Mouse (Mus musculus): ENCODE results near the gene S1pr5. TPM values are rescaled to one million over a fixed set of nuclear protein-coding genes. Genes with fewer than 3 reads are reported as not detected.
"Not testable (repeated sequence)": the region's sequence is repeated elsewhere in the genome, so short reads cannot be mapped to it uniquely, and the experiment has no call there.

Gene S1pr5
- polyA plus RNA-seq, 1 experiment: 0.08 TPM

GRCm38 (mm10) chr9:21204156-21204527 is 44.1 kb downstream of the S1pr5 start:
- H3K27ac ChIP-seq (ENCODE audit: insufficient read depth, low read depth, low read length): no peak overlapping the region
- H3K4me1 ChIP-seq (ENCODE audit: control insufficient read depth, insufficient read depth, insufficient read length, low read length): peaks cover 6% of the 10 kb centered on the region; the same call in 1 of the 2 replicates
- no peaks in the 10 kb centered on the region for H3K27me3 ChIP-seq (ENCODE audit: control insufficient read depth, insufficient read depth, low read length)
- no peak overlapping the region for H3K4me3 ChIP-seq (ENCODE audit: low read depth, low read length)
- H3K36me3 ChIP-seq (ENCODE audit: control insufficient read depth, insufficient read depth, low read length): no peaks in the 10 kb centered on the region
- TF ChIP-seq POLR2A (IDR thresholded peaks at IDR 0.05; ENCODE audit: low read depth, low read length): no peak
- TF ChIP-seq CTCF (IDR thresholded peaks at IDR 0.05; ENCODE audit: extremely low read depth, insufficient read length, insufficient replicate concordance, low read depth, low read length): no peak
- WGBS: 55% methylated on average over 8 of the region's 8 CpGs

- H3K36me3 ChIP-seq (ENCODE audit: control insufficient read depth, insufficient read depth, low read length): no peaks in the 10 kb centered on the region
- TF ChIP-seq CTCF (IDR thresholded peaks at IDR 0.05; ENCODE audit: extremely low read depth, insufficient read length, insufficient replicate concordance, low read depth, low read length): no peak
- TF ChIP-seq POLR2A (IDR thresholded peaks at IDR 0.05; ENCODE audit: low read depth, low read length): no peak
- H3K27ac ChIP-seq (ENCODE audit: insufficient read depth, low read depth, low read length): no peak overlapping the region
- 86% methylated on average over 3 of the region's 3 CpGs for WGBS
- H3K27me3 ChIP-seq (ENCODE audit: control insufficient read depth, insufficient read depth, low read length): no peaks in the 10 kb centered on the region
- H3K4me1 ChIP-seq (ENCODE audit: control insufficient read depth, insufficient read depth, insufficient read length, low read length): no peaks in the 10 kb centered on the region; the same call in 1 of the 2 replicates
- no peak overlapping the region for H3K4me3 ChIP-seq (ENCODE audit: low read depth, low read length)
Observed at GRCm38 (mm10) chr9:21198960-21199359, 49.3 kb downstream of the S1pr5 start.

- H3K27ac ChIP-seq (ENCODE audit: insufficient read depth, low read depth, low read length): no peak overlapping the region
- H3K27me3 ChIP-seq (ENCODE audit: control insufficient read depth, insufficient read depth, low read length): no peaks in the 10 kb centered on the region
- H3K36me3 ChIP-seq (ENCODE audit: control insufficient read depth, insufficient read depth, low read length): no peaks in the 10 kb centered on the region
- WGBS: 66% methylated on average over 4 of the region's 4 CpGs
- no peak for TF ChIP-seq POLR2A (IDR thresholded peaks at IDR 0.05; ENCODE audit: low read depth, low read length)
- no peak for TF ChIP-seq CTCF (IDR thresholded peaks at IDR 0.05; ENCODE audit: extremely low read depth, insufficient read length, insufficient replicate concordance, low read depth, low read length)
- no peak overlapping the region for H3K4me3 ChIP-seq (ENCODE audit: low read depth, low read length)
- H3K4me1 ChIP-seq (ENCODE audit: control insufficient read depth, insufficient read depth, insufficient read length, low read length): no peaks in the 10 kb centered on the region; the same call in 1 of the 2 replicates
Observed at GRCm38 (mm10) chr9:21197981-21198380, 50.3 kb downstream of the S1pr5 start.

GRCm38 (mm10) chr9:21196521-21197433 is 51.5 kb downstream of the S1pr5 start:
- TF ChIP-seq POLR2A (IDR thresholded peaks at IDR 0.05; ENCODE audit: low read depth, low read length) (no peak), CTCF (IDR thresholded peaks at IDR 0.05; ENCODE audit: extremely low read depth, insufficient read length, insufficient replicate concordance, low read depth, low read length) (no peak)
- Histone ChIP-seq H3K27me3 (ENCODE audit: control insufficient read depth, insufficient read depth, low read length) (no peaks in the 10 kb centered on the region), H3K4me3 (ENCODE audit: low read depth, low read length) (no peak overlapping the region), H3K27ac (ENCODE audit: insufficient read depth, low read depth, low read length) (no peak overlapping the region), H3K36me3 (ENCODE audit: control insufficient read depth, insufficient read depth, low read length) (0 out of 2 replicates have a peak, but pooled peaks cover 3% of the 10 kb centered on the region), H3K4me1 (ENCODE audit: control insufficient read depth, insufficient read depth, insufficient read length, low read length) (no peaks in the 10 kb centered on the region; the same call in 1 of the 2 replicates)
- WGBS: 48% methylated on average over 19 of the region's 19 CpGs

GRCm38 (mm10) chr9:21195736-21196505 is 52.3 kb downstream of the S1pr5 start:
- H3K27ac ChIP-seq (ENCODE audit: insufficient read depth, low read depth, low read length); H3K27me3 ChIP-seq (ENCODE audit: control insufficient read depth, insufficient read depth, low read length); H3K4me3 ChIP-seq (ENCODE audit: low read depth, low read length); H3K36me3 ChIP-seq (ENCODE audit: control insufficient read depth, insufficient read depth, low read length); H3K4me1 ChIP-seq (ENCODE audit: control insufficient read depth, insufficient read depth, insufficient read length, low read length): not testable (repeated sequence)
- WGBS: 57% methylated on average over 7 of the region's 7 CpGs

- H3K27me3 ChIP-seq (ENCODE audit: control insufficient read depth, insufficient read depth, low read length): no peaks in the 10 kb centered on the region
- no peak overlapping the region for H3K4me3 ChIP-seq (ENCODE audit: low read depth, low read length)
- 0 out of 2 replicates have a peak, but pooled peaks cover 3% of the 10 kb centered on the region for H3K36me3 ChIP-seq (ENCODE audit: control insufficient read depth, insufficient read depth, low read length)
- no peaks in the 10 kb centered on the region; the same call in 1 of the 2 replicates for H3K4me1 ChIP-seq (ENCODE audit: control insufficient read depth, insufficient read depth, insufficient read length, low read length)
- H3K27ac ChIP-seq (ENCODE audit: insufficient read depth, low read depth, low read length): no peak overlapping the region
- TF ChIP-seq CTCF (IDR thresholded peaks at IDR 0.05; ENCODE audit: extremely low read depth, insufficient read length, insufficient replicate concordance, low read depth, low read length) (no peak), POLR2A (IDR thresholded peaks at IDR 0.05; ENCODE audit: low read depth, low read length) (no peak)
- 89% methylated on average over 4 of the region's 4 CpGs for WGBS
Observed at GRCm38 (mm10) chr9:21194787-21195493, 53.3 kb downstream of the S1pr5 start.

All from small intestine, adult 2 months (tissue).